In genomic region chrX:155337567-155337904, GRCm38 (mm10) we compare ENCODE assay signal across 8 mouse cellular contexts. TPM values are rescaled to one million over a fixed set of nuclear protein-coding genes. Genes with fewer than 3 reads are reported as not detected.
DNase-seq lines count a peak whose midpoint lies in the region; ATAC-seq and TF ChIP-seq lines count a peak whose summit lies in the region.

No protein-coding gene starts in this region.

- 9% methylated on average over 7 of the region's 7 CpGs for WGBS in cerebellum, adult 2 months
- 16% methylated on average over 7 of the region's 7 CpGs for WGBS in neural tube, embryonic 11.5 days
- 17% methylated on average over 7 of the region's 7 CpGs for WGBS in limb, embryonic 12.5 days
- WGBS in stomach, embryonic 14.5 days = 15% methylated on average over 7 of the region's 7 CpGs

- no peak for DNase-seq in cerebellum, adult 2 months
- DNase-seq in cerebellum, adult 9-10 months = no peak
- no peak for DNase-seq in neural tube, embryonic 11.5 days (ENCODE audit: low spot score)
- DNase-seq in neural tube, embryonic 10.5 days (ENCODE audit: extremely low spot score, low spot score) = no peak
- no peak for DNase-seq in urinary bladder, postnatal 14 days (ENCODE audit: low spot score)
- no peak for DNase-seq in spleen, postnatal 4 days (ENCODE audit: low spot score in 2 of 2)

- no peaks in the 10 kb centered on the region for H3K36me3 ChIP-seq in neural tube, embryonic 11.5 days (ENCODE audit: control insufficient read depth, insufficient read depth, low read length)
- H3K36me3 ChIP-seq in limb, embryonic 12.5 days = peaks cover 5% of the 10 kb centered on the region
- no peaks in the 10 kb centered on the region for H3K36me3 ChIP-seq in stomach, embryonic 14.5 days (ENCODE audit: control insufficient read depth, insufficient read depth, low read length)

- H3K9ac ChIP-seq in neural tube, embryonic 11.5 days (ENCODE audit: low read length) = peak overlapping the region; percentile 72
- H3K9ac ChIP-seq in limb, embryonic 12.5 days (replicated peaks) = peak overlapping the region; percentile 73
- peak overlapping the region; percentile 46 for H3K9ac ChIP-seq in stomach, embryonic 14.5 days (replicated peaks; ENCODE audit: low read depth, low read length)

- H3K4me1 ChIP-seq in cerebellum, adult 2 months (ENCODE audit: control insufficient read depth, insufficient read depth, low read length) = no peaks in the 10 kb centered on the region
- no peaks in the 10 kb centered on the region for H3K4me1 ChIP-seq in neural tube, embryonic 11.5 days (ENCODE audit: control insufficient read depth, insufficient read depth, low read length)
- H3K4me1 ChIP-seq in limb, embryonic 12.5 days (replicated peaks) = peaks cover 4% of the 10 kb centered on the region; the same call in 1 of the 2 replicates
- H3K4me1 ChIP-seq in stomach, embryonic 14.5 days (ENCODE audit: control insufficient read depth, insufficient read depth, low read length) = no peaks in the 10 kb centered on the region

- TF ChIP-seq CTCF in cerebellum, adult 2 months (IDR thresholded peaks at IDR 0.05; ENCODE audit: borderline replicate concordance, insufficient read depth, low read depth, low read length) = no peak

- H3K4me2 ChIP-seq in neural tube, embryonic 11.5 days (ENCODE audit: low read depth) = peak overlapping the region; percentile 43
- peak overlapping the region; percentile 49 for H3K4me2 ChIP-seq in limb, embryonic 12.5 days
- peak overlapping the region; percentile 30 for H3K4me2 ChIP-seq in stomach, embryonic 14.5 days (replicated peaks; ENCODE audit: low read depth, low read length)

- no peaks in the 10 kb centered on the region for H3K9me3 ChIP-seq in neural tube, embryonic 11.5 days (ENCODE audit: control insufficient read depth, low read length)
- H3K9me3 ChIP-seq in limb, embryonic 12.5 days = no peaks in the 10 kb centered on the region
- H3K9me3 ChIP-seq in stomach, embryonic 14.5 days (ENCODE audit: control insufficient read depth, low read depth, low read length) = no peaks in the 10 kb centered on the region

- no peak for ATAC-seq in neural tube, embryonic 11.5 days (ENCODE audit: insufficient read depth, low FRiP score, low TSS enrichment)
- no peak for ATAC-seq in limb, embryonic 12.5 days (ENCODE audit: insufficient number of reproducible peaks, insufficient read depth, low FRiP score, low TSS enrichment, low read depth)
- ATAC-seq in stomach, embryonic 14.5 days (ENCODE audit: insufficient number of reproducible peaks, insufficient read depth, low FRiP score, low read depth) = no peak

- H3K4me3 ChIP-seq in cerebellum, adult 2 months (replicated peaks; ENCODE audit: insufficient read depth, low read depth, low read length) = peak overlapping the region; percentile 64
- peak overlapping the region; percentile 53 for H3K4me3 ChIP-seq in neural tube, embryonic 11.5 days (ENCODE audit: low read depth, low read length)
- peak overlapping the region; percentile 54 for H3K4me3 ChIP-seq in limb, embryonic 12.5 days (replicated peaks)
- H3K4me3 ChIP-seq in stomach, embryonic 14.5 days (ENCODE audit: low read depth, low read length) = peak overlapping the region; percentile 49

- no peak overlapping the region for H3K27ac ChIP-seq in cerebellum, adult 2 months (ENCODE audit: insufficient read depth, low read length)
- no peak overlapping the region for H3K27ac ChIP-seq in neural tube, embryonic 11.5 days (ENCODE audit: low read depth, low read length)
- H3K27ac ChIP-seq in limb, embryonic 12.5 days = no peak overlapping the region
- H3K27ac ChIP-seq in stomach, embryonic 14.5 days (ENCODE audit: low read length) = peak overlapping the region; percentile 82; the same call in 1 of the 2 replicates

- H3K27me3 ChIP-seq in cerebellum, adult 2 months (ENCODE audit: control insufficient read depth, insufficient read depth, low read length) = no peaks in the 10 kb centered on the region
- no peaks in the 10 kb centered on the region for H3K27me3 ChIP-seq in neural tube, embryonic 11.5 days (ENCODE audit: control insufficient read depth, insufficient read depth, low read length)
- no peaks in the 10 kb centered on the region for H3K27me3 ChIP-seq in limb, embryonic 12.5 days
- no peaks in the 10 kb centered on the region for H3K27me3 ChIP-seq in stomach, embryonic 14.5 days (ENCODE audit: control insufficient read depth, insufficient read depth, low read length)

- TF ChIP-seq POLR2A in cerebellum, adult 2 months (IDR thresholded peaks at IDR 0.05; ENCODE audit: borderline replicate concordance, insufficient read depth, low read length) = no peak

RNA-seq across cellular contexts. Expression of gene Prdx4, which starts 3.0 kb away (rescaled TPM):
- polyA plus RNA-seq in cerebellum, adult 2 months (2012; rRNA removed) = 40.7 and 41.8 TPM in 2 replicates
- polyA plus RNA-seq in neural tube, embryonic 11.5 days (2014; fragmentation: Nextera tagmentation; extraction: Ambion mirVana) = 227 and 238 TPM in 2 replicates
- polyA plus RNA-seq in limb, embryonic 12.5 days (2016; fragmentation: Nextera tagmentation; extraction: Ambion mirVana) = 253 and 267 TPM in 2 replicates
- 376 and 384 TPM in 2 replicates for polyA plus RNA-seq in stomach, embryonic 14.5 days (2014; fragmentation: Nextera tagmentation; extraction: Ambion mirVana)
